Mouse (Mus musculus): Measurements from ENCODE around the gene Rpl3. TPM values are rescaled to one million over a fixed set of nuclear protein-coding genes. Genes with fewer than 3 reads are reported as not detected.

Gene Rpl3
- 633 and 702 TPM in 2 replicates for polyA plus RNA-seq (2014; fragmentation: Nextera tagmentation; extraction: Ambion mirVana)

DNA sequence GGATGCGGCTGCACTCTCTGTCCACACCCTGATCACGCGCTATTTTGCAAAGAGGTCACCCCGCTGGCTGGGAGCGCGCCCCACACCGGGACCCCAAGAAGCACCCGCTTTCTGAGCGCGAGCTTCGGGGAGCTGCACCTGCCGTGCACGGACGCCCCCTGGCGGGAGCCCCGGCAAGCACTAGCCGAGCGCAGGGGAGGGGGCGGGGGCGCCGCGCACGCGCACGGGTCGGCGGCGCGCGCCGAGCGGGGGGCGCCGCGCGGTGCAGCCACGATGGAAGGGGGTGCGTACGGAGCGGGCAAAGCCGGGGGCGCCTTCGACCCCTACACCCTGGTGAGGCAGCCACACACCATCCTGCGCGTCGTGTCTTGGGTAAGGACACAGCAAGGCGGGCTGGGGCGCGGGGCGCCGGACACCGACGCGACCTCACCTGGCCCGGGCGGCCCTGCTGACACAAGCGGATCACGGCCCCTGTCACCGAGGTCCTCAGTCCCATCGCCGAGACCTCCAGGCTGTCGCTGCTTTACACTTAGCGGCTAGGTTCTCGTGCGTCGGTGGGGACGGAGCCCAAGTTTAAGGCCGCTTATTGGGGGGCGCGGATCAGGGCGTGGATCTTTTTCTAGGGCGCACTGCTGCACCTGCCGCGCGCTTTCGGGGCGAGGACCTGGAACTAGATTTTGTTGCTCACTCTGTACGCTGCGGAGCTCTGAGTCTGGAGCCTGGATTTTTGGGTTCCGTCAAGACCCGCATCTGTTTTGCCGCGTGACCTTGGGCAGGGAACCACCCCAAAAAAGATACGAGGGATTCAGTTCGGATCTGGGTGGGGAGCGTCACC, at the start of gene Rpl3, which contains the start of gene Syngr1:
Gene Rpl3, minus strand, starts transcription at position 748 of the 835 bp plus-strand sequence.
Gene Syngr1, plus strand, starts transcription at position 214 of the 835 bp plus-strand sequence.
- peak; percentile 70 for ATAC-seq (ENCODE audit: low read depth)
- no peaks in the 10 kb centered on the region for H3K36me3 ChIP-seq (ENCODE audit: control insufficient read depth, insufficient read depth, low read length)
- WGBS = under 1% methylated on average over 76 of the region's 86 CpGs

DNA sequence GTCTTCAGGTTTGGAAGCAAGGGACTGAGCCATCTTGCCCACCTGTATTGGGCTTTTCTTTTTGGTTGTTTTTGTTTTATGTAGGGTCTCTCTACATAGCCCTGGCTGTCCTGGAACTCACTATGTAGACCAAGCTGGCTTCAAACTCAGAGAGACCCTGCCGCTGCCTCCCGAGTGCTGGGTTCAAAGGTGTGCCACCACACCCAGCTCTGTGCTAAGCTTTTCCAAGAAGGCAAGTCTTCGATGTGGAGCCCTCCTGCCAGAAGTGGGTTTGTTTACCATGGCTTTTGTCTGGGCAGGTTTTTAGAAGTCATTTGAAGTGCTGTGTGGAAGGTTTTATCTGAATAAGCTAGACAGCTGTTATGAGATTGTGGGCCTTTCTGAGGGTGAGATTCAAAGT, 49.2 kb upstream of the Rpl3 start:
- Histone ChIP-seq H3K4me3 (ENCODE audit: low read depth, low read length) (no peak overlapping the region), H3K4me2 (ENCODE audit: low read depth, low read length) (no peak overlapping the region), H3K27ac (ENCODE audit: low read depth, low read length) (no peak overlapping the region), H3K36me3 (ENCODE audit: control insufficient read depth, insufficient read depth, low read length) (no peaks in the 10 kb centered on the region), H3K9ac (replicated peaks; ENCODE audit: low read depth, low read length) (no peak overlapping the region), H3K27me3 (ENCODE audit: control insufficient read depth, insufficient read depth, low read length) (no peaks in the 10 kb centered on the region), H3K4me1 (ENCODE audit: control insufficient read depth, insufficient read depth, low read length) (no peaks in the 10 kb centered on the region), H3K9me3 (ENCODE audit: control insufficient read depth, low read length) (no peaks in the 10 kb centered on the region)
- no peak for ATAC-seq (ENCODE audit: low read depth)
- WGBS = 99% methylated on average over 3 of the region's 3 CpGs

More for the DNA sequence above, at the start of gene Rpl3, which contains the start of gene Syngr1:
- H3K9ac ChIP-seq (replicated peaks; ENCODE audit: low read depth, low read length) = peak within 1 kb of the TSS; percentile 91
- H3K9me3 ChIP-seq (ENCODE audit: control insufficient read depth, low read length) = no peaks in the 10 kb centered on the region
- H3K4me2 ChIP-seq (ENCODE audit: low read depth, low read length) = peak within 1 kb of the TSS; percentile 75
- no peaks in the 10 kb centered on the region for H3K27me3 ChIP-seq (ENCODE audit: control insufficient read depth, insufficient read depth, low read length)
- peaks cover 12% of the 10 kb centered on the region; the same call in 1 of the 2 replicates for H3K4me1 ChIP-seq (ENCODE audit: control insufficient read depth, insufficient read depth, low read length)
- H3K27ac ChIP-seq (ENCODE audit: low read depth, low read length) = no peak within 1 kb of the TSS; the same call in 1 of the 2 replicates
- peak within 1 kb of the TSS; percentile 81 for H3K4me3 ChIP-seq (ENCODE audit: low read depth, low read length)

GRCm38 (mm10) chr15:80140302-80140701, 48.6 kb upstream of the Rpl3 start:
- 97% methylated on average over 2 of the region's 2 CpGs for WGBS
- Histone ChIP-seq H3K9ac (replicated peaks; ENCODE audit: low read depth, low read length) (no peak overlapping the region), H3K27ac (ENCODE audit: low read depth, low read length) (no peak overlapping the region), H3K4me3 (ENCODE audit: low read depth, low read length) (no peak overlapping the region), H3K9me3 (ENCODE audit: control insufficient read depth, low read length) (no peaks in the 10 kb centered on the region), H3K27me3 (ENCODE audit: control insufficient read depth, insufficient read depth, low read length) (no peaks in the 10 kb centered on the region), H3K4me2 (ENCODE audit: low read depth, low read length) (no peak overlapping the region), H3K36me3 (ENCODE audit: control insufficient read depth, insufficient read depth, low read length) (no peaks in the 10 kb centered on the region), H3K4me1 (ENCODE audit: control insufficient read depth, insufficient read depth, low read length) (no peaks in the 10 kb centered on the region)
- ATAC-seq (ENCODE audit: low read depth) = no peak

DNA sequence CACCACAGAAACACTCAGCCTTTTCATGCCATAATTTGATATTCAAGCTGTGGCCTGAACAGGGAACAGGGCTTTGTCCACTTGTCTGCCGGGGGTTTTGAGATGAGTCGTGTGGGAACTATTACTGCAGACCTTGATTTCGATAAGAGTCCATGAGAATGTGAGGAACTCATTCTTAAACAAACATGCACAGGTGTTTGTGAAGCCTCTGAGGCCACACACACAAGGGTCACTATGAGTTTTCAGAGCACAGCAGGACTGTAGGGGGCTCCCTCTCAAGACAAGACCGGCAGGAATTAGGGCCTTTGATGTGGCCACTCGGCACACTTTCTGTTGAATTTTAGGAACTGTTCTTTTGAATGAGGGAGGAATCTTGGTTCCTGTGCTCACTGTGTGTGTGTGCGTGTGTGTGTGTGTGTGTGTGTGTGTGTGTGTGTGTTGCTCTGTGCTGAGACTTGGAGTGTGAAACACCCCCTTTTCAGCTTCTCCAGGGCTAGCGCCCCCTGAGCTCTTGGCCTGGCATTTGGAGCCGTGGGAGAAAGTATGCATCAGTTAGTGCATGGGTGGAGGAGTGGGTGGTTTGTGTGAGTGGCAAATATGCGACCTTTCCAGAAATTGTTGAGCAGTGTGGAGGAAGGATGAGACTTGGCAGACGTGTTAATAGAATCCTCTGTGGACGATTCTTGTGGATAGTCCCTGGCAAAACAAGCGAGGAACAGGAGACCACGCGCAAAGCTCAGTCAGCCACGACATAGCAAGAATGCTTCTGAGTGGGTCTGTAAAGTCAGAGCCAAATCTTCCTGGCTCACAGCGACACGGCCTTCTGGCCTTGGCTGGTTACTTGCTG, 46.5 kb upstream of the Rpl3 start:
- no peaks in the 10 kb centered on the region for H3K9me3 ChIP-seq (ENCODE audit: control insufficient read depth, low read length)
- H3K4me1 ChIP-seq (ENCODE audit: control insufficient read depth, insufficient read depth, low read length) = 0 out of 2 replicates have a peak, but pooled peaks cover 10% of the 10 kb centered on the region
- no peak overlapping the region for H3K4me2 ChIP-seq (ENCODE audit: low read depth, low read length)
- no peak overlapping the region for H3K27ac ChIP-seq (ENCODE audit: low read depth, low read length)
- no peak for ATAC-seq (ENCODE audit: low read depth)
- no peaks in the 10 kb centered on the region for H3K27me3 ChIP-seq (ENCODE audit: control insufficient read depth, insufficient read depth, low read length)
- H3K4me3 ChIP-seq (ENCODE audit: low read depth, low read length) = no peak overlapping the region
- 71% methylated on average over 17 of the region's 17 CpGs for WGBS
- no peaks in the 10 kb centered on the region for H3K36me3 ChIP-seq (ENCODE audit: control insufficient read depth, insufficient read depth, low read length)
- no peak overlapping the region for H3K9ac ChIP-seq (replicated peaks; ENCODE audit: low read depth, low read length)

DNA sequence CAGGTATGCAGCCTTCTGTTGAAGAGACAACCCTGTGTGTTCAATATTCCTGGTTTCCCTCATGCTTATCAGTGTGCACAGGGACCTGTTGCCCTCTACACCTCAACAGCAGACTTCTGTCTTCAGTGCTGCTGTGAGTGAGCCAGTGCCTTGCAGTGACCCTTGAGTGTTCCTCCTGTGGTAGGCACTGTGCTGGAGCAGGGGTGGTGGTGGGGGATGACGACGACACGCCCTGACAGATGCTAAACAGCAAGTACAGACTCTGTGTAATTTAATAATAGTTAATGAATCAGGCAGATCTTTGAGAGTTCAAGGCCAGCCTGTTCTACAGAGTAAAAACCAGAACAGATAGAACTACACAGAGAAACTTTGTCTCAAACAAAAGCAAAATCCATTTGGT, 45.0 kb upstream of the Rpl3 start:
- no peak for ATAC-seq (ENCODE audit: low read depth)
- WGBS = 96% methylated on average over 3 of the region's 3 CpGs
- no peak overlapping the region for H3K27ac ChIP-seq (ENCODE audit: low read depth, low read length)
- H3K27me3 ChIP-seq (ENCODE audit: control insufficient read depth, insufficient read depth, low read length) = no peaks in the 10 kb centered on the region
- H3K9me3 ChIP-seq (ENCODE audit: control insufficient read depth, low read length) = no peaks in the 10 kb centered on the region
- 0 out of 2 replicates have a peak, but pooled peaks cover 10% of the 10 kb centered on the region for H3K4me1 ChIP-seq (ENCODE audit: control insufficient read depth, insufficient read depth, low read length)
- no peaks in the 10 kb centered on the region for H3K36me3 ChIP-seq (ENCODE audit: control insufficient read depth, insufficient read depth, low read length)
- H3K4me3 ChIP-seq (ENCODE audit: low read depth, low read length) = no peak overlapping the region
- no peak overlapping the region for H3K4me2 ChIP-seq (ENCODE audit: low read depth, low read length)
- H3K9ac ChIP-seq (replicated peaks; ENCODE audit: low read depth, low read length) = no peak overlapping the region

DNA sequence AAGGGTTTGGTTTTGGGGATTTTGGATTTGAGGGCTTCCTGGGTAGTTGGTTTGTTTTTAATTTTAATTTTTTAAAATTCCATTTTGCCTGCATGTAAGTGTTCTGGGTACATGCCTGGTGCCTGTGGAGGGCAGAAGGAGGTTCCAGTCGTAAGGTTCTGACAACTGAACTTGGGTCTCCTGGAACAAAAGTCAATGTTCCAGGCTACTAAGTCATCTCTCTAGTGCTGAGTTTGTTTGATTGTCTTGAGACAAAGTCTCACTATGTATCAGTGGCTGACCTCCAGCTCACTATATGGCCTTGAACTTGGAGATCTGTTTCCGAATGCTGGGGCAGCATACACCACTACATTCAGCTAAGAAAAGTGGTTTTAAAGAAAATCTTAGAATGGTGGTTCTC, 43.8 kb upstream of the Rpl3 start:
- Histone ChIP-seq H3K4me3 (ENCODE audit: low read depth, low read length) (no peak overlapping the region), H3K27ac (ENCODE audit: low read depth, low read length) (no peak overlapping the region), H3K27me3 (ENCODE audit: control insufficient read depth, insufficient read depth, low read length) (no peaks in the 10 kb centered on the region), H3K4me2 (ENCODE audit: low read depth, low read length) (no peak overlapping the region), H3K36me3 (ENCODE audit: control insufficient read depth, insufficient read depth, low read length) (no peaks in the 10 kb centered on the region), H3K9me3 (ENCODE audit: control insufficient read depth, low read length) (no peaks in the 10 kb centered on the region), H3K9ac (replicated peaks; ENCODE audit: low read depth, low read length) (no peak overlapping the region), H3K4me1 (ENCODE audit: control insufficient read depth, insufficient read depth, low read length) (0 out of 2 replicates have a peak, but pooled peaks cover 10% of the 10 kb centered on the region)
- no peak for ATAC-seq (ENCODE audit: low read depth)
- 89% methylated on average over 2 of the region's 2 CpGs for WGBS

DNA sequence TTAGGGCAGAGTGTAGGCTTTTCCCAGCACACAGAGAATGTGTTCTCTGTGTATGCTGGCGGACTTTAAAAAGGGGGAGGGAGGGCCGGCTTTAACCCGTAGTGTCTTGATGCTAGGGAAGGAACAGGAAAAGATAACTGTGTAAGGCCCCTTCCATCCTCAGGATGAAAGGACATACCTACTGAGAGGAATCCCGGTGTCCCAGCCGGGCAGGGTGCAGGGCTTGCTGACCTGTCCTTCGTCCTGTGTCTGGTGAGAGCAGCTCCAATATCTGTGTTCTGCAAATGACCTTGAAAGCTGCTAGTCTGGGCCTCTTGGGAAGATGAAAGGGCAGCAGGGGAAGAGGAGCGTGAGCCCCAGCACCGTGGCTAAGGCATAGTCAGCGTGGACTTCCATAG, 42.8 kb upstream of the Rpl3 start:
- no peaks in the 10 kb centered on the region for H3K9me3 ChIP-seq (ENCODE audit: control insufficient read depth, low read length)
- 0 out of 2 replicates have a peak, but pooled peaks cover 10% of the 10 kb centered on the region for H3K4me1 ChIP-seq (ENCODE audit: control insufficient read depth, insufficient read depth, low read length)
- peak overlapping the region; percentile 98; the same call in 1 of the 2 replicates for H3K27ac ChIP-seq (ENCODE audit: low read depth, low read length)
- H3K4me3 ChIP-seq (ENCODE audit: low read depth, low read length) = peak overlapping the region; percentile 70; the same call in 1 of the 2 replicates
- ATAC-seq (ENCODE audit: low read depth) = no peak
- WGBS = 47% methylated on average over 9 of the region's 9 CpGs
- H3K36me3 ChIP-seq (ENCODE audit: control insufficient read depth, insufficient read depth, low read length) = no peaks in the 10 kb centered on the region
- H3K9ac ChIP-seq (replicated peaks; ENCODE audit: low read depth, low read length) = 0 out of 2 replicates have a peak overlapping the region, but pooled peaks have one; percentile 9
- H3K27me3 ChIP-seq (ENCODE audit: control insufficient read depth, insufficient read depth, low read length) = no peaks in the 10 kb centered on the region
- peak overlapping the region; percentile 51 for H3K4me2 ChIP-seq (ENCODE audit: low read depth, low read length)

- Histone ChIP-seq H3K27ac (ENCODE audit: low read depth, low read length) (peak overlapping the region; percentile 98), H3K36me3 (ENCODE audit: control insufficient read depth, insufficient read depth, low read length) (no peaks in the 10 kb centered on the region), H3K9me3 (ENCODE audit: control insufficient read depth, low read length) (no peaks in the 10 kb centered on the region), H3K4me2 (ENCODE audit: low read depth, low read length) (peak overlapping the region; percentile 51), H3K4me3 (ENCODE audit: low read depth, low read length) (peak overlapping the region; percentile 70), H3K9ac (replicated peaks; ENCODE audit: low read depth, low read length) (peak overlapping the region; percentile 85), H3K4me1 (ENCODE audit: control insufficient read depth, insufficient read depth, low read length) (0 out of 2 replicates have a peak, but pooled peaks cover 10% of the 10 kb centered on the region), H3K27me3 (ENCODE audit: control insufficient read depth, insufficient read depth, low read length) (no peaks in the 10 kb centered on the region)
- 12% methylated on average over 14 of the region's 14 CpGs for WGBS
- ATAC-seq (ENCODE audit: low read depth) = peak; percentile 22
Measured at GRCm38 (mm10) chr15:80133682-80134449, 42.2 kb upstream of the Rpl3 start.

Data from neural tube, embryonic 14.5 days (tissue).